Mouse (Mus musculus) limb, embryonic 14.5 days (tissue): ENCODE results near the gene Gngt2. TPM values are rescaled to one million over a fixed set of nuclear protein-coding genes. Genes with fewer than 3 reads are reported as not detected.

Experiments used
- ATAC-seq: fragments of 200-750 bp; cut with Nextera tagmentation; 2 replicates; pipeline ENCODE4 v1.8.0; 2017; ENCODE audit warnings: low read depth, moderate number of reproducible peaks, moderate TSS enrichment; ENCODE audit not compliant: low FRiP score
- DNase-seq: peaks from one replicate; pipeline ENCODE4 v3.0.0-alpha.2; 2015; ENCODE audit warnings: low spot score
- H3K27ac ChIP-seq: fragments of 300-500 bp; sonication (generic); replicated peaks from 2 replicates; pipeline ENCODE4 v1.5.1; 2014; ENCODE audit warnings: low read depth, mild to moderate bottlenecking, low read length, moderate library complexity, mixed read lengths
- H3K27me3 ChIP-seq: fragments of 300-500 bp; sonication (generic); 2 replicates; pipeline ENCODE4 v1.6.1; 2014; ENCODE audit warnings: low read length, mixed read lengths; ENCODE audit not compliant: control insufficient read depth, insufficient read depth
- H3K36me3 ChIP-seq: fragments of 300-500 bp; sonication (generic); 2 replicates; pipeline ENCODE4 v1.6.1; 2014; ENCODE audit warnings: mild to moderate bottlenecking, low read length, moderate library complexity, mixed read lengths; ENCODE audit not compliant: control insufficient read depth, insufficient read depth
- H3K4me1 ChIP-seq: fragments of 300-500 bp; sonication (generic); 2 replicates; pipeline ENCODE4 v1.6.1; 2014; ENCODE audit warnings: antibody characterized with exemption, low read length, mixed read lengths; ENCODE audit not compliant: control insufficient read depth, insufficient read depth
- H3K4me2 ChIP-seq: fragments of 300-500 bp; sonication (generic); replicated peaks from 2 replicates; pipeline ENCODE4 v1.6.1; 2014; ENCODE audit warnings: low read depth, mild to moderate bottlenecking, low read length, moderate library complexity; ENCODE audit not compliant: severe bottlenecking
- H3K4me3 ChIP-seq: fragments of 300-500 bp; sonication (generic); replicated peaks from 2 replicates; pipeline ENCODE4 v1.5.1; 2014; ENCODE audit warnings: low read length
- H3K9ac ChIP-seq: fragments of 300-500 bp; sonication (generic); 2 replicates; pipeline ENCODE4 v1.6.1; 2014; ENCODE audit warnings: mild to moderate bottlenecking, low read depth, low read length, moderate library complexity; ENCODE audit not compliant: severe bottlenecking
- H3K9me3 ChIP-seq: fragments of 300-500 bp; sonication (generic); 2 replicates; pipeline ENCODE4 v1.6.1; 2016; ENCODE audit warnings: low read length; ENCODE audit not compliant: control insufficient read depth
- POLR2A ChIP-seq: fragments of 200-500 bp; IDR thresholded peaks from 2 replicates; pipeline ENCODE4 v1.8.0; 2012; ENCODE audit warnings: inconsistent platforms, mild to moderate bottlenecking, moderate library complexity, borderline replicate concordance; ENCODE audit not compliant: insufficient read depth, insufficient read length; ENCODE audit errors: extremely low read depth
- WGBS: fragments of 180-500 bp; shearing (Covaris S2); extraction: QIAGEN DNeasy Blood & Tissue Kit; methylation state at CpG from one replicate; pipeline ENCODE4 v1.1.7; 2014; 5-methylcytosine and 5-hydroxymethylcytosine counted together
- polyA plus RNA-seq, 2 experiments: library from polyadenylated mRNA; depleted of rRNA in 1 of 2; stranded (reverse) in 1 of 2; unstranded in 1 of 2; fragments of >200 nt; fragmentation: Nextera tagmentation in 1 of 2; extraction: Ambion mirVana in 1 of 2; gene quantifications; 2 replicates each; pipeline versions ENCODE4 v1.2.1 to v1.2.3; 2012 to 2014

Gene Gngt2
- polyA plus RNA-seq, 2 experiments: 10.0 to 14.0 TPM

GRCm38 (mm10) chr11:95828181-95828964 is 8.6 kb upstream of the Gngt2 start:
- peaks cover 15% of the 10 kb centered on the region for H3K4me1 ChIP-seq
- 70% methylated on average over 11 of the region's 11 CpGs for WGBS
- no peak overlapping the region for H3K9ac ChIP-seq
- ATAC-seq (no peak), DNase-seq (no peak)
- no peak overlapping the region for H3K27ac ChIP-seq
- no peaks in the 10 kb centered on the region for H3K36me3 ChIP-seq
- H3K4me3 ChIP-seq: no peak overlapping the region
- no peak for TF ChIP-seq POLR2A
- peaks cover 83% of the 10 kb centered on the region for H3K27me3 ChIP-seq
- H3K9me3 ChIP-seq: no peaks in the 10 kb centered on the region
- H3K4me2 ChIP-seq: no peak overlapping the region

- no peaks in the 10 kb centered on the region for H3K9me3 ChIP-seq
- 29% methylated on average over 4 of the region's 4 CpGs for WGBS
- H3K9ac ChIP-seq: no peak overlapping the region
- H3K4me3 ChIP-seq: peak overlapping the region; percentile 33; the same call in 1 of the 2 replicates
- TF ChIP-seq POLR2A: no peak
- no peaks in the 10 kb centered on the region for H3K36me3 ChIP-seq
- no peak overlapping the region for H3K4me2 ChIP-seq
- DNase-seq (no peak), ATAC-seq (no peak)
- H3K4me1 ChIP-seq: peaks cover 14% of the 10 kb centered on the region
- peaks cover 92% of the 10 kb centered on the region for H3K27me3 ChIP-seq
- H3K27ac ChIP-seq: no peak overlapping the region
Measured at GRCm38 (mm10) chr11:95829526-95830050, 7.4 kb upstream of the Gngt2 start.

- peak overlapping the region; percentile 33 for H3K4me3 ChIP-seq
- H3K36me3 ChIP-seq: no peaks in the 10 kb centered on the region
- peaks cover 9% of the 10 kb centered on the region; the same call in 1 of the 2 replicates for H3K4me1 ChIP-seq
- ATAC-seq: no peak
- H3K27ac ChIP-seq: no peak overlapping the region
- no peaks in the 10 kb centered on the region for H3K9me3 ChIP-seq
- H3K9ac ChIP-seq: 0 out of 2 replicates have a peak overlapping the region, but pooled peaks have one; percentile 28
- no peak for TF ChIP-seq POLR2A
- peaks cover 92% of the 10 kb centered on the region for H3K27me3 ChIP-seq
- WGBS: 2% methylated on average over 80 of the region's 80 CpGs
- no peak for DNase-seq
- peak overlapping the region; percentile 43 for H3K4me2 ChIP-seq
Measured at GRCm38 (mm10) chr11:95830411-95831275, 6.4 kb upstream of the Gngt2 start.

- Histone ChIP-seq H3K4me1 (peaks cover 15% of the 10 kb centered on the region), H3K36me3 (no peaks in the 10 kb centered on the region), H3K27ac (no peak overlapping the region), H3K9ac (0 out of 2 replicates have a peak overlapping the region, but pooled peaks have one; percentile 16), H3K9me3 (no peaks in the 10 kb centered on the region), H3K27me3 (peaks cover 97% of the 10 kb centered on the region), H3K4me3 (peak overlapping the region; percentile 33), H3K4me2 (peak overlapping the region; percentile 43)
- ATAC-seq (no peak), DNase-seq (no peak)
- 8% methylated on average over 10 of the region's 10 CpGs for WGBS
- no peak for TF ChIP-seq POLR2A
Measured at GRCm38 (mm10) chr11:95831276-95831619, 5.8 kb upstream of the Gngt2 start.

GRCm38 (mm10) chr11:95831641-95832040 is 5.4 kb upstream of the Gngt2 start:
- Histone ChIP-seq H3K36me3 (no peaks in the 10 kb centered on the region), H3K4me1 (peaks cover 19% of the 10 kb centered on the region), H3K4me2 (no peak overlapping the region; the same call in 1 of the 2 replicates), H3K27me3 (peaks cover 97% of the 10 kb centered on the region), H3K9me3 (no peaks in the 10 kb centered on the region), H3K27ac (no peak overlapping the region), H3K4me3 (peak overlapping the region; percentile 33), H3K9ac (no peak overlapping the region)
- WGBS: 5% methylated on average over 15 of the region's 15 CpGs
- no peak for ATAC-seq
- TF ChIP-seq POLR2A: no peak
- DNase-seq: no peak
